Mouse (Mus musculus) erythroid progenitor cell, adult 5-6 weeks (primary cell): ENCODE measurements around the gene Gm49405. TPM values are rescaled to one million over a fixed set of nuclear protein-coding genes. Genes with fewer than 3 reads are reported as not detected.
A peak's percentile ranks its signal among the peaks of the same experiment; 100 is the strongest.
"Not testable (repeated sequence)": the region's sequence is repeated elsewhere in the genome, so short reads cannot be mapped to it uniquely, and the experiment has no call there.

Source experiments
- ATAC-seq: replicated peaks from 2 replicates; pipeline ENCODE4 v1.8.0; 2016; ENCODE audit warnings: moderate number of reproducible peaks, mild to moderate bottlenecking, moderate TSS enrichment, inconsistent platforms; ENCODE audit not compliant: poor library complexity, low FRiP score, severe bottlenecking
- total RNA-seq, 2 experiments: library from RNA; stranded (forward) in 1 of 2; stranded (reverse) in 1 of 2; fragments of 150-400 nt in 1 of 2; fragments of 186-747, 209-891 nt in 1 of 2; gene quantifications; 2 replicates each; pipeline versions ENCODE4 v1.2.3 to v1.2.4; 2015 to 2017; ENCODE audit warnings: low replicate concordance in 2 of 2

Gene Gm49405
- total RNA-seq, 2 experiments from 2014 or later: not detected

- ATAC-seq: not testable (repeated sequence)
Measured at GRCm38 (mm10) chr19:4044109-4044508, 43.7 kb downstream of the Gm49405 start.

- ATAC-seq: peak; percentile 86
Measured at GRCm38 (mm10) chr19:4045966-4046865, 45.8 kb downstream of the Gm49405 start, which contains the start of gene Gstp2. Gene Gstp2, minus strand, starts transcription at chr19:4046023.

GRCm38 (mm10) chr19:4046866-4047254, 46.4 kb downstream of the Gm49405 start:
- peak; percentile 84 for ATAC-seq

GRCm38 (mm10) chr19:4047859-4048258, 47.4 kb downstream of the Gm49405 start:
- ATAC-seq: peak; percentile 33; the same call in 1 of the 2 replicates

- not testable (repeated sequence) for ATAC-seq
Measured at GRCm38 (mm10) chr19:4049069-4049468, 48.6 kb downstream of the Gm49405 start.

GRCm38 (mm10) chr19:4051016-4051415, 50.6 kb downstream of the Gm49405 start:
- no peak for ATAC-seq

GRCm38 (mm10) chr19:4051741-4052515, 51.5 kb downstream of the Gm49405 start:
- ATAC-seq: no peak

- ATAC-seq: no peak
Measured at GRCm38 (mm10) chr19:4052516-4053030, 52.1 kb downstream of the Gm49405 start.

GRCm38 (mm10) chr19:4054613-4055012, 54.2 kb downstream of the Gm49405 start:
- ATAC-seq: no peak

Other genes with a start within 250 kb of the Gm49405 start
Only the 30 nearest of the 32 such genes appear.
- gene Chka, start 148.9 kb upstream of the Gm49405 start, total RNA-seq (2015; ENCODE audit: low replicate concordance): 10.1 and 13.4 TPM in 2 replicates
- gene Chka, start 148.9 kb upstream of the Gm49405 start, total RNA-seq (2017; ENCODE audit: low replicate concordance): 10.8 and 11.8 TPM in 2 replicates
- 40.0 and 51.6 TPM in 2 replicates for gene Tcirg1, start 93.5 kb upstream of the Gm49405 start, total RNA-seq (2015; ENCODE audit: low replicate concordance)
- gene Tcirg1, start 93.5 kb upstream of the Gm49405 start, total RNA-seq (2017; ENCODE audit: low replicate concordance): 30.5 and 44.4 TPM in 2 replicates
- 46.5 and 52.4 TPM in 2 replicates for gene Ndufs8, start 87.9 kb upstream of the Gm49405 start, total RNA-seq (2015; ENCODE audit: low replicate concordance)
- 24.1 and 28.5 TPM in 2 replicates for gene Ndufs8, start 87.9 kb upstream of the Gm49405 start, total RNA-seq (2017; ENCODE audit: low replicate concordance)
- 5.4 TPM in 2 replicates for gene Aldh3b1, start 70.8 kb upstream of the Gm49405 start, total RNA-seq (2015; ENCODE audit: low replicate concordance)
- gene Aldh3b1, start 70.8 kb upstream of the Gm49405 start, total RNA-seq (2017; ENCODE audit: low replicate concordance): 4.7 and 6.8 TPM in 2 replicates
- gene Unc93b1, start 65.4 kb upstream of the Gm49405 start, total RNA-seq (2015; ENCODE audit: low replicate concordance): 28.5 and 29.3 TPM in 2 replicates
- gene Unc93b1, start 65.4 kb upstream of the Gm49405 start, total RNA-seq (2017; ENCODE audit: low replicate concordance): 28.2 and 34.4 TPM in 2 replicates
- gene Aldh3b3, start 42.0 kb upstream of the Gm49405 start, total RNA-seq (2015; ENCODE audit: low replicate concordance): 3.6 TPM in 1 of 2 replicates, not detected in the other
- gene Aldh3b3, start 42.0 kb upstream of the Gm49405 start, total RNA-seq (2017; ENCODE audit: low replicate concordance): not detected in 2 replicates
- 1.3 and 6.5 TPM in 2 replicates for gene Aldh3b2, start 28.3 kb upstream of the Gm49405 start, total RNA-seq (2015; ENCODE audit: low replicate concordance)
- 1.1 and 2.4 TPM in 2 replicates for gene Aldh3b2, start 28.3 kb upstream of the Gm49405 start, total RNA-seq (2017; ENCODE audit: low replicate concordance)
- gene Acy3, start 14.1 kb upstream of the Gm49405 start, total RNA-seq (2015; ENCODE audit: low replicate concordance): not detected in 2 replicates
- not detected in 2 replicates for gene Acy3, start 14.1 kb upstream of the Gm49405 start, total RNA-seq (2017; ENCODE audit: low replicate concordance)
- gene Tbx10, start 7.9 kb upstream of the Gm49405 start, total RNA-seq (2015; ENCODE audit: low replicate concordance): not detected in 2 replicates
- not detected in 2 replicates for gene Tbx10, start 7.9 kb upstream of the Gm49405 start, total RNA-seq (2017; ENCODE audit: low replicate concordance)
- gene Nudt8, start within 50 bp of the Gm49405 start, total RNA-seq (2015; ENCODE audit: low replicate concordance): not detected in 2 replicates
- gene Nudt8, start within 50 bp of the Gm49405 start, total RNA-seq (2017; ENCODE audit: low replicate concordance): 1.4 TPM in 1 of 2 replicates, not detected in the other
- gene Doc2g, start 2.7 kb downstream of the Gm49405 start, total RNA-seq (2015; ENCODE audit: low replicate concordance): 0.42 TPM in 1 of 2 replicates, not detected in the other
- 3.0 TPM in 1 of 2 replicates, not detected in the other for gene Doc2g, start 2.7 kb downstream of the Gm49405 start, total RNA-seq (2017; ENCODE audit: low replicate concordance)
- gene Ndufv1, start 12.2 kb downstream of the Gm49405 start, total RNA-seq (2015; ENCODE audit: low replicate concordance): 77.1 and 96.6 TPM in 2 replicates
- gene Ndufv1, start 12.2 kb downstream of the Gm49405 start, total RNA-seq (2017; ENCODE audit: low replicate concordance): 161 and 207 TPM in 2 replicates
- gene Gstp1, start 37.4 kb downstream of the Gm49405 start, total RNA-seq (2015; ENCODE audit: low replicate concordance): 115 and 185 TPM in 2 replicates
- gene Gstp1, start 37.4 kb downstream of the Gm49405 start, total RNA-seq (2017; ENCODE audit: low replicate concordance): 22.8 and 23.9 TPM in 2 replicates
- 3.2 TPM in 1 of 2 replicates, not detected in the other for gene Gstp2, start 45.4 kb downstream of the Gm49405 start, total RNA-seq (2015; ENCODE audit: low replicate concordance)
- 3.2 TPM in 1 of 2 replicates, not detected in the other for gene Gstp2, start 45.4 kb downstream of the Gm49405 start, total RNA-seq (2017; ENCODE audit: low replicate concordance)
- gene Gstp3, start 58.9 kb downstream of the Gm49405 start, total RNA-seq (2015; ENCODE audit: low replicate concordance): 8.8 and 15.9 TPM in 2 replicates
- 16.8 and 19.8 TPM in 2 replicates for gene Gstp3, start 58.9 kb downstream of the Gm49405 start, total RNA-seq (2017; ENCODE audit: low replicate concordance)
- not detected in 2 replicates for gene Cabp2, start 81.0 kb downstream of the Gm49405 start, total RNA-seq (2015; ENCODE audit: low replicate concordance)
- gene Cabp2, start 81.0 kb downstream of the Gm49405 start, total RNA-seq (2017; ENCODE audit: low replicate concordance): not detected in 2 replicates
- gene Cdk2ap2, start 96.6 kb downstream of the Gm49405 start, total RNA-seq (2015; ENCODE audit: low replicate concordance): 118 and 124 TPM in 2 replicates
- 17.9 and 36.3 TPM in 2 replicates for gene Cdk2ap2, start 96.6 kb downstream of the Gm49405 start, total RNA-seq (2017; ENCODE audit: low replicate concordance)
- gene Pitpnm1, start 99.4 kb downstream of the Gm49405 start, total RNA-seq (2015; ENCODE audit: low replicate concordance): 56.6 and 67.1 TPM in 2 replicates
- gene Pitpnm1, start 99.4 kb downstream of the Gm49405 start, total RNA-seq (2017; ENCODE audit: low replicate concordance): 33.9 and 60.9 TPM in 2 replicates
- gene Aip, start 125.2 kb downstream of the Gm49405 start, total RNA-seq (2015; ENCODE audit: low replicate concordance): 33.5 and 72.1 TPM in 2 replicates
- 41.2 and 41.8 TPM in 2 replicates for gene Aip, start 125.2 kb downstream of the Gm49405 start, total RNA-seq (2017; ENCODE audit: low replicate concordance)
- gene Gpr152, start 139.2 kb downstream of the Gm49405 start, total RNA-seq (2015; ENCODE audit: low replicate concordance): 1.1 TPM in 1 of 2 replicates, not detected in the other
- gene Gpr152, start 139.2 kb downstream of the Gm49405 start, total RNA-seq (2017; ENCODE audit: low replicate concordance): not detected in 2 replicates
- gene Cabp4, start 143.4 kb downstream of the Gm49405 start, total RNA-seq (2015; ENCODE audit: low replicate concordance): not detected in 2 replicates
- not detected in 2 replicates for gene Cabp4, start 143.4 kb downstream of the Gm49405 start, total RNA-seq (2017; ENCODE audit: low replicate concordance)
- 68.3 and 83.3 TPM in 2 replicates for gene Coro1b, start 148.0 kb downstream of the Gm49405 start, total RNA-seq (2015; ENCODE audit: low replicate concordance)
- gene Coro1b, start 148.0 kb downstream of the Gm49405 start, total RNA-seq (2017; ENCODE audit: low replicate concordance): 8.5 and 48.9 TPM in 2 replicates
- gene Ptprcap, start 153.0 kb downstream of the Gm49405 start, total RNA-seq (2015; ENCODE audit: low replicate concordance): 66.3 and 73.4 TPM in 2 replicates
- gene Ptprcap, start 153.0 kb downstream of the Gm49405 start, total RNA-seq (2017; ENCODE audit: low replicate concordance): 14.4 and 38.8 TPM in 2 replicates
- 39.8 and 52.3 TPM in 2 replicates for gene Rps6kb2, start 162.7 kb downstream of the Gm49405 start, total RNA-seq (2015; ENCODE audit: low replicate concordance)
- 21.4 and 34.8 TPM in 2 replicates for gene Rps6kb2, start 162.7 kb downstream of the Gm49405 start, total RNA-seq (2017; ENCODE audit: low replicate concordance)
- gene Carns1, start 174.9 kb downstream of the Gm49405 start, total RNA-seq (2015; ENCODE audit: low replicate concordance): 0.72 and 2.5 TPM in 2 replicates
- gene Carns1, start 174.9 kb downstream of the Gm49405 start, total RNA-seq (2017; ENCODE audit: low replicate concordance): 0.13 and 1.5 TPM in 2 replicates
- 8.0 and 31.0 TPM in 2 replicates for gene Tbc1d10c, start 190.7 kb downstream of the Gm49405 start, total RNA-seq (2015; ENCODE audit: low replicate concordance)
- gene Tbc1d10c, start 190.7 kb downstream of the Gm49405 start, total RNA-seq (2017; ENCODE audit: low replicate concordance): 6.2 and 14.2 TPM in 2 replicates
- 181 and 188 TPM in 2 replicates for gene Ppp1ca, start 191.4 kb downstream of the Gm49405 start, total RNA-seq (2015; ENCODE audit: low replicate concordance)
- 185 and 268 TPM in 2 replicates for gene Ppp1ca, start 191.4 kb downstream of the Gm49405 start, total RNA-seq (2017; ENCODE audit: low replicate concordance)
- gene Rad9a, start 201.0 kb downstream of the Gm49405 start, total RNA-seq (2015; ENCODE audit: low replicate concordance): 44.0 and 54.1 TPM in 2 replicates
- gene Rad9a, start 201.0 kb downstream of the Gm49405 start, total RNA-seq (2017; ENCODE audit: low replicate concordance): 27.5 and 41.6 TPM in 2 replicates
- not detected in 2 replicates for gene Clcf1, start 213.6 kb downstream of the Gm49405 start, total RNA-seq (2015; ENCODE audit: low replicate concordance)
- 0.15 and 1.2 TPM in 2 replicates for gene Clcf1, start 213.6 kb downstream of the Gm49405 start, total RNA-seq (2017; ENCODE audit: low replicate concordance)
- gene AC109138.7, start 213.7 kb downstream of the Gm49405 start, total RNA-seq (2015; ENCODE audit: low replicate concordance): not detected in 2 replicates
- not detected in 2 replicates for gene AC109138.7, start 213.7 kb downstream of the Gm49405 start, total RNA-seq (2017; ENCODE audit: low replicate concordance)